Mouse (Mus musculus): ENCODE measurements around the gene Wrap53. TPM values are rescaled to one million over a fixed set of nuclear protein-coding genes. Genes with fewer than 3 reads are reported as not detected.
"Not testable (repeated sequence)": the region's sequence is repeated elsewhere in the genome, so short reads cannot be mapped to it uniquely, and the experiment has no call there.

Wrap53 gene
- polyA plus RNA-seq, 1 experiment from 2014 or later = 19.2 TPM

DNA sequence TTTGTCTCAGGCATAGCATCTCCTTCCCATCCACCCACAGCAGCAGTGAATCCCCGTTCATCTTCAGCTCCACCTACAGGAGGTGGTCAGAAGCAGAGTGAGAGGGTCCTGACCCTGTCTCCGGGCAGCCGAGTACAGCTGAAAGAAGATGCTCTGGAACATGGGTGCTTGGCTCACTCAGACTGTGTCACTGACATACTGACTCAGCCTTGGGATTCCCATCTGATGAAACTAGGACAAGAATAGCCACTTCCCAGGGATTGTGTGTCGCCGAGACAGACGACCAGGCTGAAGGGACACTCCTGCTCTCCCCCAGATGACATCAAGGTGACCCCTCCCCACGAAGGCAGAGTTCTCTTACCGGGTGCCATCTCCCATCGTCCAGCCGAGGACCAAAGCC lies 36.7 kb upstream of the Wrap53 start:
- H3K4me3 ChIP-seq (ENCODE audit: low read depth, low read length) = no peak overlapping the region
- H3K4me2 ChIP-seq (ENCODE audit: low read length) = no peak overlapping the region
- H3K27ac ChIP-seq (ENCODE audit: low read length) = no peak overlapping the region
- no peak for ATAC-seq
- H3K4me1 ChIP-seq (ENCODE audit: control insufficient read depth, insufficient read depth, low read length) = peaks cover 7% of the 10 kb centered on the region
- no peaks in the 10 kb centered on the region for H3K9me3 ChIP-seq (replicated peaks; ENCODE audit: control insufficient read depth, low read length, poor library complexity, severe bottlenecking)
- no peaks in the 10 kb centered on the region for H3K27me3 ChIP-seq (ENCODE audit: control insufficient read depth, insufficient read depth, low read depth, low read length)
- H3K36me3 ChIP-seq (ENCODE audit: control insufficient read depth, insufficient read depth, low read length) = no peaks in the 10 kb centered on the region
- H3K9ac ChIP-seq (ENCODE audit: low read depth, low read length) = no peak overlapping the region
- WGBS = 45% methylated on average over 10 of the region's 10 CpGs

DNA sequence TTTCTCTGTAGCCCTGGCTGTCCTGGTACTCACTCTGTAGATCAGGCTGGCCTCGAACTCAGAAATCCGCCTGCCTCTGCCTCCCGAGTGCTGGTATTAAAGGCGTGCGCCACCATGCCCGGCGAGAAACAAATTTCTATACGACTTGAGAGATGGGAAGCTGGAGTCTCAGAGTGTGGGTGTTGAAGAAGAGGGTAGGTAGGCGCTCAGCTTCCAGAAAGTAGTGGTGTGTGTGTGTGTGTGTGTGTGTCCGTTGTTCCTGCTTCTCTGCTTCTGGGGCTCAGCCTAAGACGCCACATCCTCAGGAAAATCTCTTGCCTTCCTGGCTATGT lies 34.2 kb upstream of the Wrap53 start:
- not testable (repeated sequence) for H3K4me2 ChIP-seq (ENCODE audit: low read length); H3K9ac ChIP-seq (ENCODE audit: low read depth, low read length); H3K27me3 ChIP-seq (ENCODE audit: control insufficient read depth, insufficient read depth, low read depth, low read length); H3K36me3 ChIP-seq (ENCODE audit: control insufficient read depth, insufficient read depth, low read length); H3K27ac ChIP-seq (ENCODE audit: low read length); H3K9me3 ChIP-seq (replicated peaks; ENCODE audit: control insufficient read depth, low read length, poor library complexity, severe bottlenecking); ATAC-seq; H3K4me1 ChIP-seq (ENCODE audit: control insufficient read depth, insufficient read depth, low read length); H3K4me3 ChIP-seq (ENCODE audit: low read depth, low read length)
- 53% methylated on average over 11 of the region's 11 CpGs for WGBS

- peak overlapping the region; percentile 22 for H3K4me2 ChIP-seq (ENCODE audit: low read length)
- ATAC-seq = no peak
- no peak overlapping the region for H3K4me3 ChIP-seq (ENCODE audit: low read depth, low read length)
- 3% methylated on average over 18 of the region's 19 CpGs for WGBS
- no peaks in the 10 kb centered on the region for H3K27me3 ChIP-seq (ENCODE audit: control insufficient read depth, insufficient read depth, low read depth, low read length)
- H3K36me3 ChIP-seq (ENCODE audit: control insufficient read depth, insufficient read depth, low read length) = no peaks in the 10 kb centered on the region
- peaks cover 4% of the 10 kb centered on the region; the same call in 1 of the 2 replicates for H3K4me1 ChIP-seq (ENCODE audit: control insufficient read depth, insufficient read depth, low read length)
- H3K27ac ChIP-seq (ENCODE audit: low read length) = no peak overlapping the region
- H3K9ac ChIP-seq (ENCODE audit: low read depth, low read length) = no peak overlapping the region
- no peaks in the 10 kb centered on the region for H3K9me3 ChIP-seq (replicated peaks; ENCODE audit: control insufficient read depth, low read length, poor library complexity, severe bottlenecking)
These were observed 33.6 kb upstream of the Wrap53 start for GRCm38 (mm10) chr11:69613553-69614256.

DNA sequence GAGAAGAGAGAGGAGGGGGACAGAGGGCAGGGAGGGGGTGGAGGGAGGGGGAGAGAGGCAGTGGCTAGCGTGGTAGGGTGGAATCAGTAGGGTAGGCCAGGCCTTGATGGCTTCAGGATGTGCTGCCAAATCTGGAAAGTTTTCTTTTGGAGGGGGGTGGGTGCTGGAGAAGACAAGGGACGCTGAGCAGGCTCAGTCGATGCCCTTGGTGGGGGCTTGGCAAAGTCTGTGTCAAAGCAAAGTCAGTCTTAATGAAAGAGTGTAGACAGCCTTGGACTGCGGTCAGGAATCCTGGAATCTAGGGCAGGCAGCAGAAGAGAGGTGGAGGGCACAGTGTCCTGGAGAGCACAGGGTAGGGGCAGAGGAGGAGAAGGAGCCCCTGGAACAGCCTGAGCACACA lies 30.8 kb upstream of the Wrap53 start:
- Histone ChIP-seq H3K4me3 (ENCODE audit: low read depth, low read length) (no peak overlapping the region), H3K9me3 (replicated peaks; ENCODE audit: control insufficient read depth, low read length, poor library complexity, severe bottlenecking) (no peaks in the 10 kb centered on the region), H3K4me2 (ENCODE audit: low read length) (no peak overlapping the region), H3K36me3 (ENCODE audit: control insufficient read depth, insufficient read depth, low read length) (no peaks in the 10 kb centered on the region), H3K9ac (ENCODE audit: low read depth, low read length) (no peak overlapping the region), H3K4me1 (ENCODE audit: control insufficient read depth, insufficient read depth, low read length) (peaks cover 9% of the 10 kb centered on the region; the same call in 1 of the 2 replicates), H3K27me3 (ENCODE audit: control insufficient read depth, insufficient read depth, low read depth, low read length) (no peaks in the 10 kb centered on the region), H3K27ac (ENCODE audit: low read length) (no peak overlapping the region)
- ATAC-seq = no peak
- WGBS = 74% methylated on average over 4 of the region's 4 CpGs

DNA sequence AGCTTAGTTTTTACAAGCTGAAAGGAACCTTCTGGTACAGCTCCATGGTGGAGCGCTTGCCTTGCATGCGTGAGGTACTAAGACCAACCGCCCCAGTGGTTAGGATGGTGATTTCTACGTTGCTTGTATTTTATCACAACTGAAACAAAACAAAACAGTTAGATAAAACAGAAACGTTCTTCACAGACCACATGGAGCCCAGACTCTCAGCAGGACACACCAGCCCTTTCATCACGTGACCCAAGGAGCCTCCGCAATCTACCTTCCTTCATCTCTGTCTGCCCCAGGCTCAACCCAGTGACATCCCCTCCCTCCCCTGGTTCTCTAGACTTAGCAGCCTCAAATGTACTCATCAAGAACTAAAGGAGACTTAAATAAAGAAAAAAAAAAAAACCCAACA lies 29.4 kb upstream of the Wrap53 start:
- Histone ChIP-seq H3K9ac (ENCODE audit: low read depth, low read length) (no peak overlapping the region), H3K4me2 (ENCODE audit: low read length) (no peak overlapping the region), H3K36me3 (ENCODE audit: control insufficient read depth, insufficient read depth, low read length) (no peaks in the 10 kb centered on the region), H3K27ac (ENCODE audit: low read length) (no peak overlapping the region), H3K4me1 (ENCODE audit: control insufficient read depth, insufficient read depth, low read length) (peaks cover 10% of the 10 kb centered on the region; the same call in 1 of the 2 replicates), H3K9me3 (replicated peaks; ENCODE audit: control insufficient read depth, low read length, poor library complexity, severe bottlenecking) (no peaks in the 10 kb centered on the region), H3K27me3 (ENCODE audit: control insufficient read depth, insufficient read depth, low read depth, low read length) (no peaks in the 10 kb centered on the region), H3K4me3 (ENCODE audit: low read depth, low read length) (no peak overlapping the region)
- 63% methylated on average over 7 of the region's 7 CpGs for WGBS
- ATAC-seq = no peak

GRCm38 (mm10) chr11:69608525-69608924 lies 28.5 kb upstream of the Wrap53 start:
- no peaks in the 10 kb centered on the region for H3K9me3 ChIP-seq (replicated peaks; ENCODE audit: control insufficient read depth, low read length, poor library complexity, severe bottlenecking)
- H3K9ac ChIP-seq (ENCODE audit: low read depth, low read length) = no peak overlapping the region
- no peak overlapping the region for H3K4me2 ChIP-seq (ENCODE audit: low read length)
- ATAC-seq = no peak
- H3K4me1 ChIP-seq (ENCODE audit: control insufficient read depth, insufficient read depth, low read length) = peaks cover 15% of the 10 kb centered on the region
- no peak overlapping the region for H3K4me3 ChIP-seq (ENCODE audit: low read depth, low read length)
- no peaks in the 10 kb centered on the region for H3K36me3 ChIP-seq (ENCODE audit: control insufficient read depth, insufficient read depth, low read length)
- H3K27ac ChIP-seq (ENCODE audit: low read length) = no peak overlapping the region
- H3K27me3 ChIP-seq (ENCODE audit: control insufficient read depth, insufficient read depth, low read depth, low read length) = no peaks in the 10 kb centered on the region
- 90% methylated on average over 3 of the region's 3 CpGs for WGBS

- 83% methylated on average over 2 of the region's 2 CpGs for WGBS
- H3K4me3 ChIP-seq (ENCODE audit: low read depth, low read length) = no peak overlapping the region
These were observed 26.8 kb upstream of the Wrap53 start for GRCm38 (mm10) chr11:69606832-69607231.

DNA sequence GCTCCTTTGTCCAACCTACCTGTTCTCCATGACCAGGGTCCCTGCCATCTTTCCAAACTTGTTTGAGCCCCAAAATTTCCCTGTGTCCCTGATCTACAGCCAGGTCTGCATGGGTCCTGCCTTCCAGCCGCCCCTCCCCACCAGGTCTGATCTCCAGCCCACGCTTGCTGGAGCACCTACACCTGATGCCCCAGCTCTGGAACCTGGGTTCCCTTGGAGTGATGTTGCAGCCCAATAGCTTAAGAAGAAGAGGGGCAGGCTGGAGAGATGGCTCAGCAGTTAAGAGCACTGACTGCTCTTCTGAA lies 26.4 kb upstream of the Wrap53 start:
- peaks cover 17% of the 10 kb centered on the region for H3K4me1 ChIP-seq (ENCODE audit: control insufficient read depth, insufficient read depth, low read length)
- H3K9me3 ChIP-seq (replicated peaks; ENCODE audit: control insufficient read depth, low read length, poor library complexity, severe bottlenecking) = no peaks in the 10 kb centered on the region
- H3K36me3 ChIP-seq (ENCODE audit: control insufficient read depth, insufficient read depth, low read length) = peaks cover 7% of the 10 kb centered on the region
- 67% methylated on average over 2 of the region's 2 CpGs for WGBS
- peak overlapping the region; percentile 76 for H3K4me2 ChIP-seq (ENCODE audit: low read length)
- H3K27me3 ChIP-seq (ENCODE audit: control insufficient read depth, insufficient read depth, low read depth, low read length) = no peaks in the 10 kb centered on the region
- H3K4me3 ChIP-seq (ENCODE audit: low read depth, low read length) = peak overlapping the region; percentile 73
- H3K27ac ChIP-seq (ENCODE audit: low read length) = peak overlapping the region; percentile 25; the same call in 1 of the 2 replicates
- ATAC-seq = no peak
- H3K9ac ChIP-seq (ENCODE audit: low read depth, low read length) = peak overlapping the region; percentile 36; the same call in 1 of the 2 replicates

More at GRCm38 (mm10) chr11:69606832-69607231, 26.8 kb upstream of the Wrap53 start:
- ATAC-seq = no peak
- Histone ChIP-seq H3K27me3 (ENCODE audit: control insufficient read depth, insufficient read depth, low read depth, low read length) (no peaks in the 10 kb centered on the region), H3K4me2 (ENCODE audit: low read length) (no peak overlapping the region), H3K9me3 (replicated peaks; ENCODE audit: control insufficient read depth, low read length, poor library complexity, severe bottlenecking) (no peaks in the 10 kb centered on the region), H3K27ac (ENCODE audit: low read length) (no peak overlapping the region), H3K9ac (ENCODE audit: low read depth, low read length) (no peak overlapping the region), H3K36me3 (ENCODE audit: control insufficient read depth, insufficient read depth, low read length) (peaks cover 3% of the 10 kb centered on the region), H3K4me1 (ENCODE audit: control insufficient read depth, insufficient read depth, low read length) (peaks cover 17% of the 10 kb centered on the region)

DNA sequence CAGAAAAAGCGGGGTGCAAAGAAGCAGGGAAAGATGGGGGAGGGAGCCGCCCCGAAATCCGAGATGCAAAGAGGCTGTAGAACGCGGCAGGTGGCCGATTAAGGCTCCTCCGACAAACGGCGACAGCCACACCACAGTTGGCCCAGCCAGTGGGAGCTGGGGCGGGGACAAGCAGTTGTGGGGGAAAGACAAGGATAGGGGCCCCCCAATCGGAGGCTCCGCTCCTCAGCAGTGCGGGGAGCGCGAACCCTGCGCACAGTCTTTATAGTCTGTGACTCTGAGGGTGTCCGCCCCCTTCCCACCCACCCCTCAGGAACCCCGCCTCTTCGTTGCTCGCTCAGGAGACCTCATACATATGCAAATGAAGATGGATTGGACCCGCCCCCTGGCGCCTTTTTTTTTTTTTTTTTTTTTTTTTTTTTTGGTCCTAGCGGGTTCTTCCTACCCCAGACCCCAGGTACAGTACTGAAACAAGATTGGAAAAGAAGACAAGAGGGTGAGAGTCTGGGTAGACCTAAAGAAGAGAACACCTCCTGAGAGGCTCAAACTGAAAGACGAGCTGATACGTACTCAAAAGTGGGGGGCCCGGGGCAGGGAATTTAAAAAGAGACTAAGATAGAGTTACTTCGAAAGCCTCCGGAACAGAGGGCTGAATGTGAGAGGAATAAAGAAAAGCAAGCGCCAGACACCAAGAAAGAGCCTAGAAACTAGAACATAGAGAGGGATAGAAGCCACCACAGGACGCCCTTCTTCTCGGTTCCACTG lies 25.9 kb upstream of the Wrap53 start, which contains the start of gene Atp1b2:
Gene Atp1b2, minus strand, starts transcription at position 217 of the 765 bp plus-strand sequence.
- Histone ChIP-seq H3K36me3 (ENCODE audit: control insufficient read depth, insufficient read depth, low read length) (peaks cover 7% of the 10 kb centered on the region), H3K9ac (ENCODE audit: low read depth, low read length) (peak within 1 kb of the TSS; percentile 89), H3K9me3 (replicated peaks; ENCODE audit: control insufficient read depth, low read length, poor library complexity, severe bottlenecking) (no peaks in the 10 kb centered on the region), H3K27me3 (ENCODE audit: control insufficient read depth, insufficient read depth, low read depth, low read length) (no peaks in the 10 kb centered on the region), H3K4me3 (ENCODE audit: low read depth, low read length) (peak within 1 kb of the TSS; percentile 73), H3K4me1 (ENCODE audit: control insufficient read depth, insufficient read depth, low read length) (peaks cover 17% of the 10 kb centered on the region), H3K4me2 (ENCODE audit: low read length) (peak within 1 kb of the TSS; percentile 76), H3K27ac (ENCODE audit: low read length) (peak within 1 kb of the TSS; percentile 81)
- 2% methylated on average over 31 of the region's 32 CpGs for WGBS
- peak; percentile 92 for ATAC-seq

All from midbrain, embryonic 16.5 days (tissue).